Mouse (Mus musculus) stomach, embryonic 16.5 days (tissue): ENCODE data around the gene Spib. TPM values are rescaled to one million over a fixed set of nuclear protein-coding genes. Genes with fewer than 3 reads are reported as not detected.

Experiments used
- ATAC-seq: fragments of 200-750 bp; cut with Nextera tagmentation; 2 replicates; pipeline ENCODE4 v1.8.0; 2017; ENCODE audit warnings: moderate number of reproducible peaks, moderate TSS enrichment; ENCODE audit not compliant: insufficient read depth, low FRiP score
- H3K27ac ChIP-seq: fragments of 300-500 bp; sonication (generic); 2 replicates; pipeline ENCODE4 v1.5.1; 2014; ENCODE audit warnings: low read length
- H3K27me3 ChIP-seq: fragments of 300-500 bp; sonication (generic); 2 replicates; pipeline ENCODE4 v1.6.1; 2014; ENCODE audit warnings: low read length, control low read depth, mixed read lengths; ENCODE audit not compliant: control insufficient read depth, insufficient read depth
- H3K36me3 ChIP-seq: fragments of 300-500 bp; sonication (generic); 2 replicates; pipeline ENCODE4 v1.6.1; 2014; ENCODE audit warnings: low read length; ENCODE audit not compliant: control insufficient read depth, insufficient read depth
- H3K4me1 ChIP-seq: fragments of 300-500 bp; sonication (generic); 2 replicates; pipeline ENCODE4 v1.6.1; 2014; ENCODE audit warnings: low read length, control low read depth, mixed read lengths; ENCODE audit not compliant: control insufficient read depth, insufficient read depth
- H3K4me2 ChIP-seq: fragments of 300-500 bp; sonication (generic); 2 replicates; pipeline ENCODE4 v1.6.1; 2014; ENCODE audit warnings: low read depth, low read length, mixed read lengths
- H3K4me3 ChIP-seq: fragments of 300-500 bp; sonication (generic); replicated peaks from 2 replicates; pipeline ENCODE4 v1.5.1; 2014; ENCODE audit warnings: mild to moderate bottlenecking, low read length
- H3K9ac ChIP-seq: fragments of 300-500 bp; sonication (generic); 2 replicates; pipeline ENCODE4 v1.6.1; 2014; ENCODE audit warnings: low read length
- H3K9me3 ChIP-seq: fragments of 300-500 bp; sonication (generic); replicated peaks from 2 replicates; pipeline ENCODE4 v1.6.1; 2016; ENCODE audit warnings: low read length, control low read depth; ENCODE audit not compliant: control insufficient read depth
- WGBS: fragments of 180-500 bp; shearing (Covaris S2); extraction: QIAGEN DNeasy Blood & Tissue Kit; methylation state at CpG from one replicate; pipeline ENCODE4 v1.1.7; 2014; 5-methylcytosine and 5-hydroxymethylcytosine counted together
- polyA plus RNA-seq: library from polyadenylated mRNA; unstranded; fragments of >200 nt; fragmentation: Nextera tagmentation; extraction: Ambion mirVana; gene quantifications from 2 replicates; pipeline ENCODE4 v1.2.1, GENCODE M21; 2015

Spib gene
- polyA plus RNA-seq, 1 experiment from 2014 or later, result 0.52 TPM

DNA sequence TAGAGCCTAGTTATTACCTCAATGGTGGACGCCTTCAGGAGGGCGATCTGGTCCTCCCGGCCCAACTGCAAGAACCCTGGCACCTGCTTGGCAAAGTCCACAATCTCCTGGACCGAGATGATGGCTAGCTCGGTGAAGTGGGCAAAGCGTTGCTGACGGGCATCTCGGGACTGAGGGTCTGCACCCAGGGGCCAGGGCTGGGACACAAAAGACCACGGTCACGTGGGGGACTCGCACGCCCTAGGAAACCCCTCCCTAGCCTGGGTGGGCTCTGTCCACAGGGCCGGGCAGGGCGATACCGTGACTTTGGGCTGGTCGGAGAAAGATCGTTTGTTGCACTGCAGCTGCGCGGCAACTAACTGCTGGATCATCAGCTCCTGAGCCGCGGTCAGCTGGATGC is 19.4 kb upstream of the Spib start:
- no peak for ATAC-seq
- Histone ChIP-seq H3K36me3 (peaks cover 17% of the 10 kb centered on the region; the same call in 1 of the 2 replicates), H3K4me1 (peaks cover 15% of the 10 kb centered on the region), H3K4me3 (no peak overlapping the region), H3K27ac (no peak overlapping the region), H3K9me3 (0 out of 2 replicates have a peak, but pooled peaks cover 2% of the 10 kb centered on the region), H3K4me2 (no peak overlapping the region), H3K9ac (no peak overlapping the region), H3K27me3 (no peaks in the 10 kb centered on the region)
- WGBS, result 95% methylated on average over 21 of the region's 21 CpGs

DNA sequence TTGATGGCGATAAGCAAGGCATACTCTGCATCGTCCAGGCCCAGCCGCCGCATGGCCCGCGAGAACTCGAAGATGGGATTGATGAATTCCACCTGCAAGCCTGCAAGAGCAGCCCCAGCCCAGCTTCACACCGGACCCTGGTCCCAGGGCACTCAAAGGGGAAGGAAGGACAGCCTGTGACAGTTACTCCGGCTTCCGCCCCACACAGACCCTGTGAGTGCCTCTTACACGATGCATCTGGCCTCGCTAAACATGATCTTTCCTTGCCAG is 18.5 kb upstream of the Spib start:
- Histone ChIP-seq H3K4me3 (no peak overlapping the region), H3K4me1 (peaks cover 15% of the 10 kb centered on the region), H3K9me3 (0 out of 2 replicates have a peak, but pooled peaks cover 4% of the 10 kb centered on the region), H3K9ac (no peak overlapping the region; the same call in 1 of the 2 replicates), H3K36me3 (peaks cover 17% of the 10 kb centered on the region; the same call in 1 of the 2 replicates), H3K4me2 (no peak overlapping the region), H3K27ac (no peak overlapping the region), H3K27me3 (no peaks in the 10 kb centered on the region)
- WGBS, result 94% methylated on average over 12 of the region's 12 CpGs
- no peak for ATAC-seq

DNA sequence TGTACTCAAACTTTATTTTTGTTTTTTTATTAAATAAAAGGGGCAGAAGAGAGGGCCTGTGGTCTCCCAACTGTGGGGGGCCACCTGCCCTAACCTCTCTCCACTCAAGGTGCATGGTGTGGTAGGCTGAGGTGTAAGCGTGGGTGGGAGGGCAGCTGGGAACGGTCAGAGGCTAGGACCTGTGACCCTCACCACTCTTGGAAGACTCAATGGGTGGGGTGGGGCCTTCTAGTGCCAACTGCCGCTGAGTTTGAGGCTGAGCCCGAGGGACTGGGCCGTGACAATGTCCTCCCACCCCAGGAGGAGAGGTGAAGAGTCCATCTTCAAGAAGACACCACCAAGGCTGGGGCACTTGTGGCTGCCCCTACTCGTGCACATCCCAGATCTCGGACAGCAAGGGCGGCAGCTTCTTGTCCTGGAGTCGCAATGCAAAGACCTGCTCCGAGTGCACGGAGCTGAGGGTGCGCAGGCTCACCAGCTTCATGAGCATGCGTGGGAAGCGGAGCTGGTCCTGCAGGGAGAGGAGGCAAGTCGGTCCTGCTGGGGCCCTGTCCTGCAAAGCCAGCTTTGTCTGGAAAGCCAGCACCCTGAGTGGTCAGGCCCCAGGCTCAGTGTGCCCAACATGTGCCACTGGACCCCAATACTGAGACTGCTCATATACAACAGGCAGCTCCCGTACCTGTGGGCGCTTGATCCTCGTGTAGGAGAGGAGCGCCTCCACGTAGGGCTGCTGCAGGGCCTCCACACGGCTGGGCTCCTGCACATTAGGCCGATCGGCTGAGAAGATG is 17.9 kb upstream of the Spib start:
- Histone ChIP-seq H3K36me3 (peaks cover 17% of the 10 kb centered on the region; the same call in 1 of the 2 replicates), H3K4me3 (no peak overlapping the region), H3K9ac (no peak overlapping the region), H3K4me1 (peaks cover 15% of the 10 kb centered on the region), H3K9me3 (0 out of 2 replicates have a peak, but pooled peaks cover 4% of the 10 kb centered on the region), H3K27me3 (no peaks in the 10 kb centered on the region), H3K4me2 (no peak overlapping the region), H3K27ac (no peak overlapping the region)
- 93% methylated on average over 23 of the region's 23 CpGs for WGBS
- ATAC-seq, result no peak

DNA sequence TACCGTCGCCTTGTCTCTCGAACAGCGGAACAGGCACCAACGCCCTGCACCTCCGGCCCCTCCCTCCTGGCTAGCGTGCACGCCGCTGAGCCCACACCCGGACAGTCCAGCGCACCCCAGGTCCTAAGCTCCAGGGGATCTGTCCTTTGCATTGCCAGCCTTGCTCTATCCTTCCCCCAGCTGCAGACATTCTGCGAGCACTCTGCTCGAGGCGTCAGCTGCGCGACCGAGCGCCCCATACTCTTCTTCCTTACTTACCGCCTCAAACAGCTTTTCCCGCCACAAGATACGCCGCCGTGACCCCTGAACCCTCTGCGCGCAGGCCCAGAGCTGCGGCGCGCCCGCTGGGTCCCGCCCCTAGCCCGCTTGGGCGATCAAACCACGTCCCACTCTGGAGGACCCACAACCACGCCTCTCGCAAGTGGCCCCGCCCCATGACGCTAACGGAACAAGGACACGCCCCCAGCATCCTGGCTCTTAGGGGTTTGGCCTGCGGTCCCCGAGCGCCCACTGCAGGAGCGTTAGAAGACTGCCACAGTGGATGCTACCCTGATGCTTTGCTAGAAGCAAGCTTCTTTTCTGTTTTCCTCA is 16.7 kb upstream of the Spib start, which contains the start of gene Pold1:
Gene Pold1 (minus strand): TSS at position 353 of the 591 bp plus-strand sequence.
- H3K9me3 ChIP-seq, result 0 out of 2 replicates have a peak, but pooled peaks cover 4% of the 10 kb centered on the region
- ATAC-seq, result peak; percentile 96
- H3K36me3 ChIP-seq, result peaks cover 17% of the 10 kb centered on the region; the same call in 1 of the 2 replicates
- peak within 1 kb of the TSS; percentile 73 for H3K27ac ChIP-seq
- H3K9ac ChIP-seq, result peak within 1 kb of the TSS; percentile 78
- H3K27me3 ChIP-seq, result no peaks in the 10 kb centered on the region
- H3K4me1 ChIP-seq, result peaks cover 15% of the 10 kb centered on the region
- WGBS, result under 1% methylated on average over 43 of the region's 43 CpGs
- H3K4me2 ChIP-seq, result peak within 1 kb of the TSS; percentile 90
- peak within 1 kb of the TSS; percentile 73 for H3K4me3 ChIP-seq

DNA sequence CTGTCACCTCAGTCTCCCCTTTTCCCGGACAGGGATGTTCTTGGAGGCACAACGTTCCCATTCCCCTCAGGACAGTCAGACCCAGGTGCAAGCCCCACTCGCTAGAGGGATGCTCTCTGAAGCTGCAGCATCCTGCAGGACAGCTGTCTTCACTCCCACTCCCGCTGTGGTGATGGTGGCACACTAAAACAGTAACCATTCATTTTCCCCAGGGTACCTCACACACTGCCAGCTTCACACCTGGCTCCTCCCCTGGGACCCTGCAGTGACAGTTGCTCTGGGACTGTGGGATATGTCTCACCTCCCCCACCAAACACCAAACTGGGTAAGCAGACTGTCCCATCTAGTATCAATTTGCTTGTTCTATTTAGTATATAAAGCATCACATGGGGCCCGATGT is 15.9 kb upstream of the Spib start:
- 14% methylated on average over 5 of the region's 5 CpGs for WGBS
- no peak for ATAC-seq
- no peaks in the 10 kb centered on the region for H3K27me3 ChIP-seq
- no peak overlapping the region for H3K27ac ChIP-seq
- peak overlapping the region; percentile 78 for H3K9ac ChIP-seq
- peaks cover 17% of the 10 kb centered on the region; the same call in 1 of the 2 replicates for H3K36me3 ChIP-seq
- 0 out of 2 replicates have a peak, but pooled peaks cover 4% of the 10 kb centered on the region for H3K9me3 ChIP-seq
- H3K4me2 ChIP-seq, result peak overlapping the region; percentile 90
- peak overlapping the region; percentile 73 for H3K4me3 ChIP-seq
- H3K4me1 ChIP-seq, result peaks cover 10% of the 10 kb centered on the region

DNA sequence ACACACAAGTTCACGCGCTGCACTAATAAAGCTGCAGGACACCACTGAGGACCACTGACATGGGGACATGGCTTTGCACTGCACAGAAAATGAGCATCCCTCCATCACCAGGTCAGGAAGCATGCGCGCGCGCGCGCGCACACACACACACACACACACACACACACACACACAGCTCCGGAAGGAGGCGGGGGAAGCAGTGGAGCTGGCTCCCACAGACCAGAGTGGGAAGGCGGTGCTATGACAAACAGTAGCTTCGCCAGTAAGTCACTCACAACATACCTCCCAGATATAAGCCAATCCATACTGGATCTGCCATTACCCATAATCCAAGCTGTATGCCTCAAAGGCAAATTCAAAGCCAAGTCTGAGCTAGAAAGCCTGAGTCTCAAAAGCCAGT is 15.2 kb upstream of the Spib start:
- 88% methylated on average over 13 of the region's 13 CpGs for WGBS
- H3K27ac ChIP-seq, result no peak overlapping the region
- H3K4me1 ChIP-seq, result peaks cover 9% of the 10 kb centered on the region
- H3K36me3 ChIP-seq, result peaks cover 17% of the 10 kb centered on the region; the same call in 1 of the 2 replicates
- ATAC-seq, result no peak
- H3K9ac ChIP-seq, result peak overlapping the region; percentile 78
- H3K4me3 ChIP-seq, result peak overlapping the region; percentile 73
- H3K9me3 ChIP-seq, result 0 out of 2 replicates have a peak, but pooled peaks cover 4% of the 10 kb centered on the region
- H3K4me2 ChIP-seq, result peak overlapping the region; percentile 90; the same call in 1 of the 2 replicates
- H3K27me3 ChIP-seq, result no peaks in the 10 kb centered on the region

DNA sequence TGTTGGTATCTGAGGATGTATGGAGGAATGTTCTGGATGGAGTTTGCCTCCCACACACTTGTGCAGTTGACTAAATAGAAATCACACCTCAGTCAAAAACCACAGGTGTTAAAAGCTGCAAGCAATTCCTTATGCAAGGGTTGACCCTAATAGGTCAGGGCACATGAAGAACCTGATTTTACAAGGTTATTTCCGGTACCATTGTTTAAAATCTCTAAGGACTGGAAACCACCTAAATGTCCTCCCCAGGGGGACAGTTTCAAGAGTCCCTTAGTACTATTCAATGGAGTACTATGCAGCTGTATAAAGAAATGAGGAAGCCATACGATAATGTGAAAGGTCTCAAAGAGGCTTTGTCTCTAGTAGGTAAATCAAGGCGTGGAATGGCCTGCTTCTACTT is 14.4 kb upstream of the Spib start:
- Histone ChIP-seq H3K9ac (no peak overlapping the region), H3K36me3 (peaks cover 14% of the 10 kb centered on the region), H3K27me3 (no peaks in the 10 kb centered on the region), H3K4me3 (no peak overlapping the region), H3K9me3 (0 out of 2 replicates have a peak, but pooled peaks cover 4% of the 10 kb centered on the region), H3K27ac (no peak overlapping the region), H3K4me2 (no peak overlapping the region), H3K4me1 (peaks cover 9% of the 10 kb centered on the region)
- ATAC-seq, result no peak
- 92% methylated on average over 3 of the region's 3 CpGs for WGBS

DNA sequence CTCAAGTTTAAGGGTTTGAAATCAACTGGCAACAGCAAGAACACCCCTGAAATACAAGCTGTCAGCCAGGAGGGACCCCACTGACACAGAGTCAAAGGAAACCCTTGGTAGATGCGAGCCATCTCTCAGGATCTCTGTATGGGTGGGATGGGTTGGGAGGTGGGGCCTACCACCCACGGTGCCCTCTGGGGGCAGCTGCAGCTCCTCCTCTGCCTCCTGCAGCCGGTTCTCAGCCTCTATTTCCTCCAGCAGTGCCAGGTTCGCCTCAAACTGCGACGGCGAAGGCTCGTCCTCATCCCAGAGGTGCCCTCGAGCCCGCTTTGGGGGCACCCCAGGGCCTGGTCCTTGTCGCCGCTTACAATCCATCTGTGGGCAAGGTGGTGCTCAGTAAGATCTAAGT is 11.2 kb upstream of the Spib start:
- peaks cover 8% of the 10 kb centered on the region for H3K4me1 ChIP-seq
- H3K9me3 ChIP-seq, result 0 out of 2 replicates have a peak, but pooled peaks cover 4% of the 10 kb centered on the region
- no peak overlapping the region for H3K27ac ChIP-seq
- H3K4me2 ChIP-seq, result no peak overlapping the region
- no peak for ATAC-seq
- no peak overlapping the region for H3K9ac ChIP-seq
- 84% methylated on average over 12 of the region's 12 CpGs for WGBS
- H3K27me3 ChIP-seq, result no peaks in the 10 kb centered on the region
- H3K36me3 ChIP-seq, result peaks cover 16% of the 10 kb centered on the region
- H3K4me3 ChIP-seq, result no peak overlapping the region

DNA sequence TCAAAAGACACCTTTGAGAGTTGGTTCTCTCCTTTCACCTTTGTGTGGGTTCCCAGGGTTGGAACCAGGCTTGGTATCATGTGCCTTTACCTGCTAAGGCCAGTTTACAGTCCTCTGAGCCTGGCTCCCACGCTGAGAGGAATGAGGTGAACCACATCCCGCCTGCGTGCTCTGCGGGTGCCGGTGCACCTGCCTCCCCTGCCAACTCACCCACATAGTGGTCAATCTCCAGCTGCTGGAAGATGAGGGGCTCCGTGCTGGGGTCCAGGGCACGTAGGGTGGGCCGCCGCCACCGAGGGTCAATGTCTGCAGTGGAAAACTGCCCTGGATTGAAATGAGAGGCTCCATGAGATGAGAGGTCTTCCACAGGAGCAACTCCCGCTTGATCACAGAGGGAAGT is 10.7 kb upstream of the Spib start:
- Histone ChIP-seq H3K36me3 (peaks cover 21% of the 10 kb centered on the region), H3K9me3 (0 out of 2 replicates have a peak, but pooled peaks cover 4% of the 10 kb centered on the region), H3K27ac (no peak overlapping the region), H3K4me1 (peaks cover 3% of the 10 kb centered on the region), H3K4me3 (no peak overlapping the region), H3K9ac (no peak overlapping the region), H3K4me2 (no peak overlapping the region), H3K27me3 (no peaks in the 10 kb centered on the region)
- ATAC-seq, result no peak
- 93% methylated on average over 11 of the region's 11 CpGs for WGBS
